Mouse (Mus musculus) urinary bladder, adult 2 months (tissue): ENCODE data around the gene Ltbp3. TPM values are rescaled to one million over a fixed set of nuclear protein-coding genes. Genes with fewer than 3 reads are reported as not detected.

Experiments
- DNase-seq: peaks from one replicate; pipeline ENCODE4 v3.0.0; 2022; ENCODE audit warnings: low spot score
- polyA plus RNA-seq: library from polyadenylated mRNA; depleted of rRNA; stranded (reverse); fragments of >200 nt; gene quantifications from 2 replicates; pipeline ENCODE4 v1.2.3, GENCODE M21; 2012

The Ltbp3 gene
- polyA plus RNA-seq, 1 experiment = 132 TPM

- no peak for DNase-seq
Observed at GRCm38 (mm10) chr19:5756321-5756985, 15.7 kb downstream of the Ltbp3 start.

GRCm38 (mm10) chr19:5756991-5757636 lies 16.4 kb downstream of the Ltbp3 start:
- no peak for DNase-seq

- no peak for DNase-seq
Observed at GRCm38 (mm10) chr19:5758878-5759403, 18.2 kb downstream of the Ltbp3 start.

GRCm38 (mm10) chr19:5763163-5763562 lies 22.5 kb downstream of the Ltbp3 start:
- no peak for DNase-seq

GRCm38 (mm10) chr19:5767271-5767670 lies 26.6 kb downstream of the Ltbp3 start:
- DNase-seq = no peak

GRCm38 (mm10) chr19:5770311-5770710 lies 29.6 kb downstream of the Ltbp3 start:
- no peak for DNase-seq

GRCm38 (mm10) chr19:5770925-5771860 lies 30.5 kb downstream of the Ltbp3 start, which contains the start of gene Scyl1:
Gene Scyl1 (minus strand): TSS chr19:5771419.
- DNase-seq = peak; percentile 92

GRCm38 (mm10) chr19:5777387-5778032 lies 36.8 kb downstream of the Ltbp3 start:
- DNase-seq = no peak

- no peak for DNase-seq
Observed at GRCm38 (mm10) chr19:5778312-5778711, 37.6 kb downstream of the Ltbp3 start.

GRCm38 (mm10) chr19:5780203-5780602 lies 39.5 kb downstream of the Ltbp3 start:
- no peak for DNase-seq

- DNase-seq = no peak
Observed at GRCm38 (mm10) chr19:5781532-5781931, 40.8 kb downstream of the Ltbp3 start.

GRCm38 (mm10) chr19:5782121-5782520 lies 41.4 kb downstream of the Ltbp3 start:
- no peak for DNase-seq

- DNase-seq = no peak
Observed at GRCm38 (mm10) chr19:5784958-5785577, 44.4 kb downstream of the Ltbp3 start.

GRCm38 (mm10) chr19:5786441-5787114 lies 45.9 kb downstream of the Ltbp3 start:
- peak; percentile 76 for DNase-seq

- peak; percentile 62 for DNase-seq
Observed at GRCm38 (mm10) chr19:5787128-5787635, 46.5 kb downstream of the Ltbp3 start.

GRCm38 (mm10) chr19:5787920-5788319 lies 47.2 kb downstream of the Ltbp3 start:
- no peak for DNase-seq

GRCm38 (mm10) chr19:5788620-5789019 lies 47.9 kb downstream of the Ltbp3 start:
- DNase-seq = no peak

- DNase-seq = no peak
Observed at GRCm38 (mm10) chr19:5789066-5789465, 48.4 kb downstream of the Ltbp3 start.

GRCm38 (mm10) chr19:5791329-5791728 lies 50.6 kb downstream of the Ltbp3 start:
- DNase-seq = no peak

GRCm38 (mm10) chr19:5793116-5793515 lies 52.4 kb downstream of the Ltbp3 start:
- DNase-seq = no peak
